Mouse (Mus musculus) kidney, embryonic 15.5 days (tissue): ENCODE measurements around the gene Insyn1. TPM values are rescaled to one million over a fixed set of nuclear protein-coding genes. Genes with fewer than 3 reads are reported as not detected.

Experiments
- ATAC-seq: fragments of 200-750 bp; cut with Nextera tagmentation; replicated peaks from 2 replicates; pipeline ENCODE4 v1.8.0; 2017; ENCODE audit warnings: moderate TSS enrichment; ENCODE audit not compliant: low FRiP score
- H3K27ac ChIP-seq: fragments of 300-500 bp; sonication (generic); 2 replicates; pipeline ENCODE4 v1.5.1; 2015; ENCODE audit warnings: mild to moderate bottlenecking, inconsistent platforms
- H3K27me3 ChIP-seq: fragments of 300-500 bp; sonication (generic); 2 replicates; pipeline ENCODE4 v1.6.1; 2015; ENCODE audit warnings: inconsistent platforms
- H3K36me3 ChIP-seq: fragments of 300-500 bp; sonication (generic); 2 replicates; pipeline ENCODE4 v1.6.1; 2015; ENCODE audit warnings: inconsistent platforms
- H3K4me1 ChIP-seq: fragments of 300-500 bp; sonication (generic); 2 replicates; pipeline ENCODE4 v1.6.1; 2015; ENCODE audit warnings: inconsistent platforms
- H3K4me2 ChIP-seq: fragments of 300-500 bp; sonication (generic); 2 replicates; pipeline ENCODE4 v1.6.1; 2015; ENCODE audit warnings: moderate library complexity, mild to moderate bottlenecking, inconsistent platforms
- H3K4me3 ChIP-seq: fragments of 300-500 bp; sonication (generic); replicated peaks from 2 replicates; pipeline ENCODE4 v1.5.1; 2015; ENCODE audit warnings: mild to moderate bottlenecking, inconsistent platforms
- H3K9ac ChIP-seq: fragments of 300-500 bp; sonication (generic); 2 replicates; pipeline ENCODE4 v1.6.1; 2015; ENCODE audit warnings: mild to moderate bottlenecking, inconsistent platforms
- H3K9me3 ChIP-seq: fragments of 300-500 bp; sonication (generic); replicated peaks from 2 replicates; pipeline ENCODE4 v1.6.1; 2016; ENCODE audit warnings: inconsistent platforms
- WGBS: fragments of 180-500 bp; shearing (Covaris S2); methylation state at CpG from one replicate; pipeline ENCODE4 v1.1.7; 2015; ENCODE audit warnings: mixed read lengths; 5-methylcytosine and 5-hydroxymethylcytosine counted together
- polyA plus RNA-seq: library from polyadenylated mRNA; unstranded; fragments of >200 nt; fragmentation: Nextera tagmentation; extraction: Ambion mirVana; gene quantifications from 2 replicates; pipeline ENCODE4 v1.2.1, GENCODE M21; 2015

Insyn1 gene
- polyA plus RNA-seq, 1 experiment from 2014 or later, result 2.3 TPM

- no peak for ATAC-seq
- WGBS, result 58% methylated on average over 5 of the region's 5 CpGs
- Histone ChIP-seq H3K36me3 (peaks cover 13% of the 10 kb centered on the region), H3K9me3 (no peaks in the 10 kb centered on the region), H3K4me2 (no peak overlapping the region), H3K4me3 (no peak overlapping the region), H3K4me1 (peaks cover 11% of the 10 kb centered on the region; the same call in 1 of the 2 replicates), H3K27me3 (no peaks in the 10 kb centered on the region), H3K27ac (no peak overlapping the region), H3K9ac (no peak overlapping the region)
Measured at GRCm38 (mm10) chr9:58520816-58521581, 32.6 kb downstream of the Insyn1 start.

DNA sequence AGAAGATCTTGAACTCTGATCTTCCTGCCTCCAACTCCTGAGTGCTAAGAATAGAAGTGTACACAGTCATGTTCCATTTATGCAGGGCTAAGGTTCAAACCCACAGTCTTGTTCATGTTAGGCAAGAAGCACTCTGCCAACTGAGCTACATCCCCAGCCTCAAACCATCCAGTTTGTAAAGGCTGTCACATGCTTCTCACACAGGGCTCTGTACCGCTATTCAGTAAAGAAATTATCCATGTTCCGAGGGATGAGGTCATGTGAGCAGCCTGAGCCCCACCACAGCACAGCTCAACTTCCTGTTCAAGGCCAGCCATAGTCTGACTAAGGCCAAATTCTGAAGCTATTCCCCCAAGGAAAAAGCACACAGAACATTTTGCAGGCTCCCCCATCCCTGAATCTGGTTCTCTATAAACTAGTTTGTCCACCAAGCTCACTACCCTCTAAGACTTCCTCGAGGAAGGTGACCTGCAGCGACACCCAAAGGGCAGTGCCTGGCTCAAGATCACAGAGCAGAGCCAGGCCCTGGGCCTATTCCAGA is 33.5 kb downstream of the Insyn1 start:
- no peak overlapping the region for H3K4me3 ChIP-seq
- H3K36me3 ChIP-seq, result peaks cover 22% of the 10 kb centered on the region
- H3K9ac ChIP-seq, result no peak overlapping the region
- no peak for ATAC-seq
- no peaks in the 10 kb centered on the region for H3K9me3 ChIP-seq
- WGBS, result 45% methylated on average over 4 of the region's 4 CpGs
- peaks cover 11% of the 10 kb centered on the region; the same call in 1 of the 2 replicates for H3K4me1 ChIP-seq
- no peak overlapping the region for H3K4me2 ChIP-seq
- no peaks in the 10 kb centered on the region for H3K27me3 ChIP-seq
- no peak overlapping the region for H3K27ac ChIP-seq

- WGBS, result 83% methylated on average over 4 of the region's 4 CpGs
- H3K27me3 ChIP-seq, result no peaks in the 10 kb centered on the region
- peaks cover 10% of the 10 kb centered on the region; the same call in 1 of the 2 replicates for H3K4me1 ChIP-seq
- peaks cover 36% of the 10 kb centered on the region for H3K36me3 ChIP-seq
- H3K27ac ChIP-seq, result no peak overlapping the region
- no peak overlapping the region for H3K9ac ChIP-seq
- no peak overlapping the region for H3K4me2 ChIP-seq
- ATAC-seq, result no peak
- no peaks in the 10 kb centered on the region for H3K9me3 ChIP-seq
- H3K4me3 ChIP-seq, result no peak overlapping the region
Measured at GRCm38 (mm10) chr9:58525108-58525507, 36.7 kb downstream of the Insyn1 start.

- peaks cover 58% of the 10 kb centered on the region for H3K36me3 ChIP-seq
- ATAC-seq, result peak; percentile 70
- H3K27me3 ChIP-seq, result no peaks in the 10 kb centered on the region
- WGBS, result 42% methylated on average over 4 of the region's 4 CpGs
- no peak overlapping the region for H3K9ac ChIP-seq
- peaks cover 6% of the 10 kb centered on the region; the same call in 1 of the 2 replicates for H3K4me1 ChIP-seq
- no peaks in the 10 kb centered on the region for H3K9me3 ChIP-seq
- H3K4me2 ChIP-seq, result no peak overlapping the region
- no peak overlapping the region for H3K27ac ChIP-seq
- no peak overlapping the region for H3K4me3 ChIP-seq
Measured at GRCm38 (mm10) chr9:58527841-58528240, 39.4 kb downstream of the Insyn1 start.

DNA sequence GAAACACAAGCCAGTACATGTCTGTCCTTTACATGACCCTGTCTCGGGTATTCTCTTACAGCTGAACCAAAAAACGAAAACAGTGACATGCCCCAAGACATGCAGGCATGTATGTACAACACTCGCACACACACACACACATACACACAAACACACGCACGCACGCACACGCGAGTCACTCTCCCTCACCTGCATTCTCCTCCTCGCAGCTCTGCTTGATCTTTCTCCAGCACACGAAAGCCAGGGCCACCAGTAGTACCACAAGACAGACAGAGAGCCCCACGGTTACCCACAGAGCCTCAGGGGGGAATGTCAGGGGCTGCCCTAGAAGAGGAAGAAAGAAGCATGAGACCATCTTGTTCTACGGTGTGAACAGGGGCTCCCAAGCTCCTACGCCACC is 42.0 kb downstream of the Insyn1 start:
- Histone ChIP-seq H3K4me2 (no peak overlapping the region), H3K9me3 (no peaks in the 10 kb centered on the region), H3K4me3 (no peak overlapping the region), H3K36me3 (peaks cover 66% of the 10 kb centered on the region), H3K27me3 (no peaks in the 10 kb centered on the region), H3K4me1 (peaks cover 6% of the 10 kb centered on the region; the same call in 1 of the 2 replicates), H3K27ac (no peak overlapping the region), H3K9ac (no peak overlapping the region)
- WGBS, result 90% methylated on average over 13 of the region's 13 CpGs
- no peak for ATAC-seq

DNA sequence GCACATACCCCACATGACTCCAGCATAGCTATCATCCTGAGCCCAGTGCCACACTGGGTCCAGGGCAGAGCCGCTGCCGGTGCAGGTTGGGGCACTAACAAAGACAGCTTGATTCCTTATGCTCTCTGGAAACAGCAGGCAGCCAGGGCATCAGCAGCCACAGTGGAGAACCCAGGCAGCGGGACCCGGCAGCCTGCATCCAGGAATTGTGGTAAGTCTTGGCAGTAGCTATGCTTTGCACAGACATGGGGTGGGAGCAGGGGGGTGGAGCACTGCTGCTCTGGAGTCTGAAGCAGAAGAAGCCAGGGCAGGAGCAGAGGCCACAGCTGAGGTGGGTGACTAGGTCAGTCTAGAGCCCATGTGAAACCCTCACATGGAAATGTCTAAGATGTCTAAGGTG is 43.8 kb downstream of the Insyn1 start:
- no peak overlapping the region for H3K27ac ChIP-seq
- no peak for ATAC-seq
- peaks cover 56% of the 10 kb centered on the region for H3K36me3 ChIP-seq
- no peaks in the 10 kb centered on the region for H3K27me3 ChIP-seq
- H3K4me2 ChIP-seq, result no peak overlapping the region
- no peak overlapping the region for H3K4me3 ChIP-seq
- H3K4me1 ChIP-seq, result peaks cover 6% of the 10 kb centered on the region; the same call in 1 of the 2 replicates
- no peak overlapping the region for H3K9ac ChIP-seq
- WGBS, result 95% methylated on average over 4 of the region's 4 CpGs
- no peaks in the 10 kb centered on the region for H3K9me3 ChIP-seq

GRCm38 (mm10) chr9:58533322-58533721 is 44.9 kb downstream of the Insyn1 start:
- Histone ChIP-seq H3K4me3 (no peak overlapping the region), H3K27me3 (no peaks in the 10 kb centered on the region), H3K9ac (no peak overlapping the region), H3K9me3 (no peaks in the 10 kb centered on the region), H3K27ac (no peak overlapping the region), H3K36me3 (peaks cover 64% of the 10 kb centered on the region), H3K4me1 (no peaks in the 10 kb centered on the region; the same call in 1 of the 2 replicates), H3K4me2 (no peak overlapping the region)
- 94% methylated on average over 6 of the region's 6 CpGs for WGBS
- no peak for ATAC-seq

- Histone ChIP-seq H3K9ac (no peak overlapping the region), H3K27me3 (no peaks in the 10 kb centered on the region), H3K4me3 (no peak overlapping the region), H3K27ac (no peak overlapping the region), H3K9me3 (no peaks in the 10 kb centered on the region), H3K4me2 (no peak overlapping the region), H3K36me3 (peaks cover 63% of the 10 kb centered on the region), H3K4me1 (no peaks in the 10 kb centered on the region)
- WGBS, result 60% methylated on average over 1 of the region's 1 CpGs
- ATAC-seq, result no peak
Measured at GRCm38 (mm10) chr9:58534766-58535165, 46.4 kb downstream of the Insyn1 start.

GRCm38 (mm10) chr9:58535447-58536134 is 47.2 kb downstream of the Insyn1 start:
- Histone ChIP-seq H3K27ac (no peak overlapping the region), H3K4me3 (no peak overlapping the region), H3K4me2 (no peak overlapping the region), H3K27me3 (no peaks in the 10 kb centered on the region), H3K9ac (no peak overlapping the region), H3K9me3 (no peaks in the 10 kb centered on the region), H3K36me3 (peaks cover 57% of the 10 kb centered on the region), H3K4me1 (no peaks in the 10 kb centered on the region)
- 81% methylated on average over 20 of the region's 20 CpGs for WGBS
- 0 out of 2 replicates have a peak, but pooled peaks have one; percentile 25 for ATAC-seq

- Histone ChIP-seq H3K27me3 (no peaks in the 10 kb centered on the region), H3K4me2 (no peak overlapping the region), H3K27ac (no peak overlapping the region), H3K4me1 (peaks cover 13% of the 10 kb centered on the region), H3K9ac (no peak overlapping the region), H3K4me3 (no peak overlapping the region), H3K9me3 (no peaks in the 10 kb centered on the region), H3K36me3 (peaks cover 38% of the 10 kb centered on the region)
- WGBS, result 83% methylated on average over 3 of the region's 3 CpGs
- ATAC-seq, result no peak
Measured at GRCm38 (mm10) chr9:58537774-58538173, 49.4 kb downstream of the Insyn1 start.

DNA sequence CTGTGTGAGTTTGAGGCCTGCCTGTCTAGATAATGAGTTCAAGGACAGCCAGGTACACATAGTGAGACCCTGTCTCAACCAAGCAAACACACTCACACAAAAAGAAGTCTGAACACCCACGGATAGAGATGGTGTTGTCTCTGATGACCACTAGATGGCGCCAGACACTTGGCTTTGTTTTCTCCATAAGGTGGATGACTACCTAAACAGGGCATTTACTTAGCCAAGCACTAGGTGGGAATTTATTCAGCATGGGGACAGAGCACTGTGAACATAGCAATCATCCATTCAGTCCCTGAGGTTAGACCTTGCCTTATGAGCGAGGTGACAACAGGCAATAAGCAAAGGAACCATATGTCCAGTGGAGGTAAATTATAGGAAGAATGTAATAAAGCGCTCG is 51.5 kb downstream of the Insyn1 start:
- H3K4me1 ChIP-seq, result peaks cover 13% of the 10 kb centered on the region
- peaks cover 25% of the 10 kb centered on the region for H3K36me3 ChIP-seq
- 0 out of 2 replicates have a peak, but pooled peaks have one; percentile 22 for ATAC-seq
- H3K9me3 ChIP-seq, result no peaks in the 10 kb centered on the region
- H3K4me2 ChIP-seq, result no peak overlapping the region
- H3K4me3 ChIP-seq, result no peak overlapping the region
- no peak overlapping the region for H3K27ac ChIP-seq
- 42% methylated on average over 5 of the region's 5 CpGs for WGBS
- no peaks in the 10 kb centered on the region for H3K27me3 ChIP-seq
- no peak overlapping the region for H3K9ac ChIP-seq

DNA sequence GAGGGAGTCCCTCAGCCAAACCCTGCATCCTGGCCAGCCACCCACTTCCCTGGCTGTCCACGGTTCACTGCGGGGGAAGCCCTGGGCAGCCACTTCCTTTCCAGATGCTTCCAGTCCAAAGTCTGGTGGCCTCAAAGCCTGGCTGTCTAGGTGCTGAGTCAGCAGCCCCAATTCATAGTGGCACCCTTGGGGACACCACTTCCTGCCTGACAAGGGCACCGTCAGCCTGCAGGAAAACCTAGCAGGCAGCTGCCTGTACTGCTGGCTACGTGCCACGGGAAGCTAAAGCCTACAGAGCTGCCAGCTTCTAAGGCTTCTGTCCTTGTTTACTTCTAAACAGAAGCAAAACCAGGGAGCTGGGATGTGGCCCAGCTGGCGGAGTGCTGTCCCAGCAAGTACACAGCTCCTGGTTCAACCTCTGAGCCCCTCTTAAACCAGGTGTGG is 53.5 kb downstream of the Insyn1 start:
- ATAC-seq, result peak; percentile 64; the same call in 1 of the 2 replicates

More for the DNA sequence above, 53.5 kb downstream of the Insyn1 start:
- H3K4me2 ChIP-seq, result peak overlapping the region; percentile 5; the same call in 1 of the 2 replicates
- no peaks in the 10 kb centered on the region for H3K27me3 ChIP-seq
- H3K27ac ChIP-seq, result peak overlapping the region; percentile 48
- H3K36me3 ChIP-seq, result peaks cover 19% of the 10 kb centered on the region
- no peaks in the 10 kb centered on the region for H3K9me3 ChIP-seq
- WGBS, result 46% methylated on average over 6 of the region's 6 CpGs
- no peak overlapping the region for H3K4me3 ChIP-seq
- no peak overlapping the region for H3K9ac ChIP-seq
- H3K4me1 ChIP-seq, result peaks cover 13% of the 10 kb centered on the region
